Mouse (Mus musculus) yolk sac, embryonic 10.5 days (tissue): ENCODE measurements at regions not wholly inside any gene's neighbourhood (a gene's known extent, or its start where the extent isn't known, plus 50 kb on each side); places are given as distances from the start of the nearest gene placed in this dataset.
A peak's percentile ranks its signal among the peaks of the same experiment; 100 is the strongest.

Experiments
- DNase-seq: peaks from one replicate; pipeline ENCODE4 v3.0.0-alpha.2; 2017; ENCODE audit warnings: low spot score

DNA sequence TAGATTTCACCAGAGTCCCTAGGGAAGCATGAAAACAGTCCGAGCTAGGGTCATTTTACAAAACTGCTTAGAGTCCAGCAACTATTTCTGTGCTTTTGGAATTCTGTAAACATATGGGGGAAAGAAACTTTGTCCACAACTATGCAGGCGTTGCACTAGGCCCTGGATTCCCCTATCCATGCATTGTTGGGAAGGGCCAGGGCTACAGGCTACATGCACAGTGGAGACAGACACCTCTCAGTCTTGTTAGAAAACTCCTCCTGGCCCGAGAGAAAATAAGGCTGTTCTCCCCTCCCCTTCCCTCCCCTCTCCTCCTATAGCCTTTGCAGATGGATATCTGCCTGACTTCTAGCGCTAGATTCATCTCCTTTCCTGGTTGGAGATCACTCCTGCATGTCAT lies 113.9 kb upstream of the Bmp2 start:
- no peak for DNase-seq

DNA sequence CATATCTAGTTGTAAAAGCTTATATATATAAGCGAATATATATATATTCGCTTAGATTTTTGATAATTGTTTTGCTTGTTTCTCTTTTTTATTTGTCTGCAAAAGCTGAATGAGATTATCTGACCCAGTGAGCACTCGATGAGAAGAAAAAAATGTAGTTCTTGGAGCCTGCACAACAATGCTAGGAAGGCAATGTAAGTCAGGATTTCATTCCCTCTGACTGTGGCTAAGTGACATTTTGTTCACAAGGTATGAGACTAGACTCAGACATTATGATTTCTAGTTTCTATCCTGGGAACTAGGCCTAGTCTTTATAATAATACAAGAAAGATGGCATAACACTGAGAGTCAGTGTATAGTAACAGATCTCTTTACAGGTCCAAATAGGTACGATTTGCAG lies 108.9 kb upstream of the Bmp2 start:
- no peak for DNase-seq

DNA sequence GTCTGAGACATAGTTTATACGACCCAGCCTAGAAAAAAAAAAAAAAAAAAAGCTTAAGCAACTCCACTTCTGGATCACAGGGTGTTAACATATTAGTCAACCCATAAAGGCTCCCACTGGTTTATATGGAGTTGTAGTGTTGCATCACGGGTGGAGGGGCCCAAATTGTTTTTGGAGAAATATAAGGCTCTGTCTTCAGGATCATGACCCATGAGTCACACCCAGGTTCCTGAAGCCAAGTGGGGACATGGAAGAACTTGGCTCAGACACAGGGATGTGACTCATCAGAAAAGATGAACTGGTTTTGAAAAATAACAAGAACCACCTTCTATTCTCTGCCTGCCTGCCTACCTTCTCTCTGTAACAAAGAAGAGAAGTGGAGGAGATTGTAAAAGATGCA lies 108.5 kb upstream of the Bmp2 start:
- DNase-seq = no peak

DNA sequence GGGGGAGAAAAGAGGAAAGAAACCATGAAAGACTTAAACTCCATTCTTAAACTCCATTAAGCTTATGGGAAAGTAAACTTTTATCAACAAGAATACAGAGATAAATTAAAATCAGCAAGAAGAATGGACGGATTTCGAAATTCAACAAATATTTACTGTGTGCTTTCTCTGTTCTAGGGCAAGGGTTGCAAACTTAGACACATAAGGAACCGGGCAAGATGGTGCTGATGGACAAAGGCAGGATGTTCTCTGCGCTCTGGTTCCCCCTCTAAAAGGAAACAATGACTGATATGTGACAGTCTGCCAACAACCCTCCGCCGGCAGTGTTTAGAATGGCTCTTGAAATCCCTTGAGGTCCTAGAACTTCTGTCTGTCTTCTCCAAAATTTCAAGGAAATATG lies 99.0 kb upstream of the Bmp2 start:
- DNase-seq = no peak

DNA sequence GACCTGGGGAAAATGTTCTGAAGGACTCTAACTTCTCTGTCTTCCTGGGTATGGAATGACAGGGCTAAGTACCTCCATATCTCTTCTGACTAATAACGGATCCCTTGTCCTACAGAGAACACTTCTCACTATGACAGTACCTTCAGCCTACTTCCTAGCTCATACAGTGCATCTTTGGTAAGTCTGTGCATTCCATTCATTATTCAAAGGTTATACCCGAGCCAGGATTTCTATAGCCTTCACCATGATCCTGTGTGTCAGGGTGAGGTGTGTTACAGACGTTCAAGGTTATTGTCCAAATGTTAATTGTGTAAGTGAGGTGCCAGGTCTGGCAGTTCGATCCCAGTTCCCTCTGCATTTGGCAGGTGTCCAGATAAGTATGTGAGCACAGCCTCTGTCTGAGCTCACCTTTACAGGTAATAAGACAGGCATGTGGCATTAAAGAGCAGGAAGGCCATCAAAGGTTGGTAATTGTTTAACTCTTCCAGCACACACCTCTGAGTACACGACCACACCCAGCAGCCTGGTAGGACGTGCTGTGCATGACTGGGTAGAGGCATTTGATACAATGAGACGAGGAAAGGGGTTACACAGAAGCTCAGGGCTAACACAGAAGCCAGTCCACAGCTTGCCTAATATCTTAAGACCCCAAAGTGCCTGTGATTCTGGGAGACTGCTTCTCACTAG lies 96.3 kb upstream of the Bmp2 start:
- DNase-seq = no peak

DNA sequence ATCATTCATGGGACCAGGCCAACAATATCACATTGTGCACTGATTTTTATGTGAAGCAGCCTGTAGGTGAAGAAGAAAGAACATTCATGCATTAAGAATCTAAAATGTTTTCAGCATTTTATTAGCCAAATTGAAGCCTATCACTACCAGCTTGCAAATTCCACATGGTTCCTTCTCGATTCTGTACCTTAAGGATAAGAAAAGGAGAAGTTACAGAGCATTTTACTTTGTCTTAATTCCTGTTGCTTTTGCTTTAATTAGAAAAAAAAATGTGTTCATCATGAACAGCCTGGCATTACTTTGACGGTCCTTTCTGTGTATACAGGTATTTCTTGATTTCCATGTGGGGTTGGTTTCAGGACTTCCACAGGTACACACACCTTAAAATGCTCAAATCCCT lies 95.2 kb upstream of the Bmp2 start:
- DNase-seq = no peak

DNA sequence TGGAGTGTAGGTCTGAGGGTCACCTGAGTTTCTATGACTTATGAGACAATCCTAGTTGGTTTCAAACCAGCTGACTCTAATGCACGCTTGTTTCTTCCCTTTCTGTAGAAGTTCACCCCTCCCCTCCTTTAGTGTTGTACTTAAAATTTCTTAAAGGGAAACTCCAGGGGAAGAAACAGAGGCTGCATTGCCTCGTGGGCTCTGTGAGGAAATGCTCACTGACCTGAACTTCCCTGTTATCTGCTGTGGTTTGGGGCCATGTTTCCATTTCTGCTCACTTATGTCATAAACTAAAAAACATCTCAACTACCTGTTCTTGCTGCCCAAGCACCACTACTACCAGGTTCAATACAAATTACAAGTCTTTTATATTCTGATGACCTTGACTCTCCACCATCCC lies 93.2 kb upstream of the Bmp2 start:
- DNase-seq = no peak

DNA sequence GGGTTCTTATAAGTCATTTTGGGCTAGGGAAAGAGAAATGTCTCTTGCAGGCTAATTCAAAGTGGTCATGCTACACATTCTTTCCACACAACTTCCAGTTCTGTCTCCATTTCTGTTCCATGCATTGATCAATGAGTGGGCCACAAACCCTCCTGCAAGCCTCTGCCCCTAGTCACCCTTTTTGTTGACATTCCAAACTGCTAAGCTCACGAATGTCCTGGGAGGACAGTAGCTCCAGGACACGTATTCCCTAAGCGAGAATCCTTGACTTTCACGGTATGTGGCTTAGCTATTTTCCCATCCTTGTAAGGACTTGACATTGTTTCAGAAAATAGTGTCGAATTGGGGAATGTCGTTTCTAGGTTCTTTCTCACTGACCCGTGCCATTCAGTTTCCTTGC lies 91.1 kb upstream of the Bmp2 start:
- no peak for DNase-seq

DNA sequence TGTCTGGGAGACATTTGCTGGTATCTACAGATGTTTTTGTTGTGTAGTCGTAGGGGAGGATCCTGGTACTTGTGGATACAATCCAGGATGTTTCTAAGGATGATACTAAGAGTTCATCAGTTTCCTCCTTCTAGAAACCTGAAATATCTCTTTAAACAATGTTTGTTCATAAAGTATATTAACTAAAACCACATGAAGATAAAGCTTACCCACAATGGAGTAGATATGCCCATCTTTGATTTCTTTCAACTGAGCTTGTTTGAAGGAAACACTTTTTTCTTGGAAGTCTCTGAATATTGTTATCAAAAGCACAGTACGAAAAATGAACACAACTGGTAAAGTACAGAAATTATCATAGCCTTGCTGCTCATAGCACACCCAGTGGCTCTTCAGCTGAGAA lies 89.6 kb upstream of the Bmp2 start:
- DNase-seq = no peak

DNA sequence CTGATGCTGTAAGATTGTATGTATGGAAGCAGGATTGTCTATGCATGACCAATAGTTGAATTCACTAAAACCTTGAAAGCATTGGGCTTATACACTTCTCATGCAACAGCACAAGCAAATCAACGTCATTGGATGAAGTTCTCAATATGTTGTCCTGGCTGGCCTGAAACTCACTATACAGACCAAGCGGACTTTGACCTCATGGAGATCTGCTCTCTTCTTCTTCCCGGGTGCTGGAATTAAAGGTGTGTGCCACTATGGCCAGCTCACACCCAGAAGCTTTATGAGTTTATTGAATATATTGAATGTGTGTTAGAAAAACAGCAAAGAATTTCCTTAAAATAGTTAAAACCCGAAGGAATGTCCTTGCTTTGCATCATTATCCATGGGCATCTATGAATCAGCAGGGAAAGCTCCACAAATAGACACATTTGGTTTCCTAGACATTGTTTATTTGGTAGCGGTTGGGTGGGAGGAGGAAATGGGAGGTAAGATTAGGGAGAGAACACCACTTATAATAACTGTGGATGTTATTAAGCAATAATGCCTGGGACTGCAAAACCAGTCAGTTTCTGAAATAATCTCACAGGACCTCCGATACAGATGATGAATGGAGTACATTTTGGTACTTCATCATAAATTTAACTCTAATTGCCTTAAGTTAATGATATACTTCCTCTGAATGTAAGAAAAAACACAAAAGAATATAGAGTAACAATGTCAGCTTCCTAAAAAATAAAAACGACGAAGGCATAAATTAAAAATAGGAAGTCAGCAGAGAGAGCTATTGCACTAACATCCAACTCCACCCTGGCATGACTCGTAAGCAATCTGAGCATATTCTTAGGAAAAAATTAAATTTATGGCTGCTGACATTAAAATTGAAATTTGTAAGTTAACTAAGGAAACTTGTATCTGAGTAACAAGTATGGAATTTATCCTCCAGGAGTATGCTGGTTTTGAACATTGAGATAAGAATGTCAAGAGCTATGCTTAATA lies 84.5 kb upstream of the Bmp2 start:
- DNase-seq = no peak

DNA sequence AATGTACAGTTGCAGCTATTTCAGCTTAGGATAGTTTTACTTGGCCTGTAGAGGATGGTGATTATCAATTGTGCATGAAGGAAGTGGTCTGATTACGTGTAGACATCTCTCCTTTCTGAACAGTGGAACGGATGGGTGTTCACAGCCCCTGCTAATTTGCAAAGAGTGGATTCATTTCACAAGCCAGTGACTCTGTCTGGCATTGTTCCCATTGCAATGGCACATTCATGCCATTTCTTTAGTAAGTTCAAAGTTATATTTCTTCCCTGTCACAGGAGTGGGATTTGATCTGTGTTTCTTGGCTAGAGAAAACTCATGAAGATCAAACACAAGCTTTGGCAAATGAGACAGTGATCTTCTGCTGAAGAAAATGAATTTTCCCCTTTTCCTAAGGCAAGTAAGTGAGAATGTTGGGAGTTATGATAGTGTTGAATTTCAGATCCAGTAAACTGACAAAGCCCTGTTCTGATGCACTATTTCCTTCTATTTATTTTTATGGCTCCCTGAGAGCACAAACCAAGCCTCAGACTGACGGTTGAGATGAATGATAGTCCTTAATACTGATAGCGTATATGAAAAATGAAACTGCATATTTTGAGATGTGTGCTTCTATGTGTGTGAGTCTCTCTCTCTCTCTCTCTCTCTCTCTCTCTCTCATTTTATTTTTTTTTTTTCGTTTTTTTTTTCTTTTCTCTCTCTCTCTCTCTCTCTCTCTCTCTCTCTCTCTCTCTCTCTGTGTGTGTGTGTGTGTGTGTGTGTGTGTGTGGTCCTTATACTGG lies 78.8 kb upstream of the Bmp2 start:
- no peak for DNase-seq

DNA sequence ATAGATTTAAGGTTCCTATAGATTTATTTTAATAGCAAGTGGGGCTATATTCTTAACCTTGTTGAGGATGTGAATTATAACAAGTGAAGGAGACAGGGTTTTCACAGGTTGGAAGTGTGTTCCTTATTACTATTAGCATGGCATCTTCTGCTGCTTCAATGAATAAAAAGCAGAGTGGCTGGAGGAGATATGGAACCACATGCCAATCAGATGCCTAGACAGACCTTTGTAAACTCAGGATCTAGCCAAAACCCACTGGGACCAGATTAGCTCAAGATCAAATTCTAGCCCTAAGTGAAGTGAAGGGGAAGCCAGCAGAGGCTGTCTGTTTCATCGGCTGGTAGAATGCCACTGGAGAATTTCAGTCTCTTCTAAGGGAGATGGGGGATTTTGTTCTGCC lies 77.8 kb upstream of the Bmp2 start:
- DNase-seq = no peak

DNA sequence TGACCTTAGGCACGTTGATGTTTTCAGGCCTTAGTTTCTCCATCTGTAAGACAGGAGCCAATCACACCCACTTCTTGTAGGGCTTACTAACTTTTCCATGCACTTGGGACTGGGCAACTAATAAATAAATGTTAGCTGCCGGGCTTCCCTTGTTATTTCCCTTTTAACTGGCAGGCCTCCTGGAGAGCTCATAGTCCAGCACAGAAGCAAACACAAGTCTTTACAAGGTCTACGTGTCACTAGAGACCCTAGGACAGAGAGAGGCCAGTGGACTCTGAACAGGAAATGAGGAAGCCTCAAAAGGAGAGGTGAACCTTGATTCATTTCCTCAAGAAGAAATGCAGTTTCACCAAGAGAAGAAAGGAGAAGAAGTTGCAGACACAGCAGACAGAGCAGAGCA lies 71.1 kb upstream of the Bmp2 start:
- DNase-seq = peak; percentile 27

DNA sequence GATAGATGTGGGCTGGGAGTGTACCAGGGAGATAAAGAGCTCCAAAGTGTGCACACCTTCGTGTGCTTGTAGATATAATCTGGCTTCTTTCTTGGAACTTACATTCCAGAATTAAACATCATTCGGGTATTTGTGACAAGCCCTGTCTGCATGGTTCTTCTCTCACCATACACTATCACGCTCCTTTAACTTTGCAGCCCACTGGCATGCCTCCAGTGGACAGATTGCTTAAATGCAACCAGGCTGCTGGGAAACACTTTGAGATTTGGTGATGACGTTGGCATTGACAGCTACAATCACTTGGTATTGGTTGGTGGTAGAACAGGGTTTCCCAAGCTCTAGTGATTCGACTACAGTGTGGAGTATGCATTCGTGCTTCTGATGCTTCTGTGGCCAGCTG lies 70.7 kb upstream of the Bmp2 start:
- no peak for DNase-seq

DNA sequence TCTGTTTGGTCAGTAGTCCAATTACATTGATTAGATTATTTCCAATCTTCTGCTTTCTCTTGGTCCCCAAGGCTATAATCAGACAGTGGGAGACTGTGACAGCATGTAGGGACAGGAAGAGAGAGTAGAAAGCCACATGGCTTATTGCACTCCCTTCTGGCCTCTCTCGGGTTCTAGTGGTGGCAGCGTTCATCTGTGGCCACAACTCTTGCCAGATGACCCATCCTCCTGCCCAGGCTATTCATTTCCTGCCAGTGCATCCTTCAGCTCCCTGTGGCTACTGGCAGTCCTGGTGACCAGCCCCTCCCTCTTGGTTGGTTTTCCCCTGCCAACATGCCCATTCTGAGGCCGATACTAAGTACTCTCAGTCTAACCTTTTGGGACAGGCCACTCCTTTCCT lies 70.2 kb upstream of the Bmp2 start:
- no peak for DNase-seq

DNA sequence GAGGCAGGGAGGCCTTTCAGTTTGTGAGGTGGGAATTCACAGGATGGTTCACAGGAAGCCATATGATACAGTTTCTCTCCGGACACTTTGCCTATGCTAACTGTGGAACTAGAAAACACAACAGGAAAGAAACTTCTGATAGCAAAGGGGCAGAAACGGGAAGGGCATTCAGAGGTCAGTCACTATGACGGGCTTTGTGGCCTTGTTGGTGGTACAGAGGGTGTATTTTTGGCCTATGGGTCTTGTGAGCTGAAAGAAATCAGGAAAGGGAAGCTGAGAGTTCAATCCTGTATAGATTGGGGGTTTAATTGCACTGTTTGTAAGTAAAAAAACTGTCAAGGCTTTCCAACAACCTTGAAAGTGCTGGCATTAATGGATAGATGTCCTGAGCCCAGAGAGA lies 56.5 kb upstream of the Bmp2 start:
- no peak for DNase-seq

DNA sequence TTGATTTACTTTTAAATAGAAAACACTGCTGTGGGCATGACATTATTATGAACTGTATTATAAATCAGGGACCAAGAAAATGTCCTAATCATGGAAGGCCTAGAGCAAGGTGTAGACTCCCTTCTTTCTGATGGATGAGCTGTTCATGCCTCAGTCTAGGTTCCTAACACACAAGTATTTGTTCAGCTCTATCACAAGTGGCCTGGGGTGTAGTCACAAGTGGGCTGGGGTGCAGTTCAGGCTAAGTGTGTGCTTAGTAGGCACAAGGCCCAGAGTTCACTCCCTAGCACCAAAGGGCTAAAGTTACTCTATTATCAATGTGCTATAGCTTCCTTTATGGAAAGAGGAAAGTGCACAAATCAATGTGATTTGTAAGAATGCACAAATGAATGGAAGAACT lies 55.6 kb upstream of the Bmp2 start:
- DNase-seq = no peak

DNA sequence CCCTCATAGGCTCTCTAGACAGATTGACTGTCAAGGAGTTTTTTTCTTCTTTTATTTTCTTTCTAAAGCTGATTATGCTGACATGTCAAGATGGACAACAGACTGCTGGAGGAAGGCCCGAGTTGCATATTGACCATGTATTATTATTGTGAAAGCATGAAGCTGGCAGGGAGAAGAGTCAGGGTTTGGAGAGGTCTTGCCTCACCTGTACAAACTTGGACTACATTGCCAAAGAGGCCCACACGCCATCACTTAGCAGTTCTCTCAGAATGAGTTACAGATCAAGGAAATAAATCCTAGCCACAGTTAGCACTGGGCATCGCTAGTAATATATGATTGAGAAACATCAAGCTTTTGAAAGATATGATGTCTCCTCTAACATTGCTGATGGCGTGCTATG lies 54.9 kb upstream of the Bmp2 start:
- no peak for DNase-seq

DNA sequence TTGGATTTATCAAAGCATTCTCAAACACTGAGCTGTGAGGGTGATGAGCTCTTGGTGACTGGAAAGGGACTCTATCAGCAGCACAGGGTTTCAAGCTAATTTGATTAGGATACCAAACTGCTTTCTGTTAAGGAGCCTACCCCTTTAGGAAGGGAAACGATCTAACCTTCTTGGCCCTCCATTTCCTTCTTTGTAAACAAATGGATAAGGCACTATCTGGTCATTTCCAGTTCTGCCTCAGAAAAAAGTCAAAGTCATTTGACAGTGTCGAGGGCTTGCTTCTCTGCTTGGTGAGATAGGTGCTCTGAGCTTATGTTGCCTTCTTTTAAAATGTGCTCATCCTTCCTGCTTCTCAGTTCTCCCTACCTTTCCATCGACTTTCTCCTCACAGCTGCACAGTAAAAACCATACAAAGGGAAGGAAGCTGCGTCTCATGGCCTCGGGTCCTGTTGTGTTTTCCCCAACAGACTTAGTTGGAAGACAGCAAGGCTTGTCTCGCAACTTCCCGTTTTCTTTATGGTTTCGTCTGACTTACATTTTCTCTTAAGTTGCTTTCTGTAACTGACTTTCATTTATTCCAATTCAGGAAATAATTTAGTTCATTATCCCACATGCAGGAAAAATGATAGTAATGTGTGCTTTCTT lies 54.3 kb upstream of the Bmp2 start:
- DNase-seq = no peak

DNA sequence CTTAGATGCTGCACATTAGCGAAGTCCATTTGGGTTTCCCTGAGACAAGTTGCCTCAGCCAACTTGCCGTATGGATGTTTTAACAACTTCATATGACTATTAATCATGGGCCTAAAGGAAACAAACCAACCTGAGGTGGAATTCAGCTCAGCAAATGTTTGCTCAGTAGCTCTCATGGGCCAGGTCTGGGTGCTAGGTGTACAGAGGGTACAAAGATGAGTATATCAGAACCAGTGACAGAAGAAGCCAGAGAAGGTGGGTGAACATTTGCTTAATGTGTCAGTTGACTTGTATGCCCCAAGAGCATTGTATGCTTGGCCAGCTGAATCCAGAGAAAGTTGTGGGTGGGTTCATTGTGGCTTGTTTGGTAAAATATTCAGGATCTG lies 53.8 kb upstream of the Bmp2 start:
- DNase-seq = no peak

DNA sequence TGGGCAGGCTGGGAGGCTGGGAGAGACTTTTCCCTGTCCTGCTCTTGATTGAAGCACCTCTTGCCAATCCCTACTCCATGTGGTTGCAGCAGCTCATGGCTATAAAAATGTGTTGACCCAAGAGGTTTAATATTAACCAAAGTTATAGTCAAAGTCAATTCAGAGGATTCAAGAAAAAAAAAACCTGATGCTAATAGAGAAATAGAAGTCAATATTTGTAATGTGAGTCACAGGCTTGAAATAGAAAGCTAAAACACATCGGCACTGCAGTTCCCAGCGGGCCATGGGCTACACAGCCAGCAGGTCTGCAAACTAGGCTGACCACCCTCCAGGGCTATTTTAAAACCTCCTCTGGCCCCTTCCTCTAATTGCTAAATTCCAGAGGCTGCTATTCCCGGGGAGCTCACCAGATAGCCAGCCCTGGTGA lies 53.2 kb upstream of the Bmp2 start:
- peak; percentile 25 for DNase-seq

DNA sequence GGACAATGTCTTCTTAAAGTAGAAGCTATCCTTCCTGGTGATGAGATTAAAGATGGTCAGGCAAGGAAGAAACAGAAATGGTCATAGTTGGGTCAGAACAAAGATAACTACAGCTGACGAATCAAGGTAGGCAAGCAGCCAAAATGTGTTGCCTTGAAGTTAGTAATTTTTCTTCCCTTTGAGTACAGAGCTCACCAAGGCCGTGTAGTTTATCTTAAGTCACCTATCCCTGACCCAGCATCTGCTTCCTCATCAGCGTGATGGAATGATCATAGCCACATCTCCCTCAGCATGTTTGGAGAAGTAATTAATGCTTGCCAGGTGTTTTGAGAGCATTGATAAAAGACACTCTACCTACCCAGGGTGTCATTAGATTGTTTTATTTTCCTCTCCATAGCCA lies 52.1 kb upstream of the Bmp2 start:
- DNase-seq = no peak
